Mouse (Mus musculus) cerebellum, postnatal 4 days (tissue): ENCODE measurements around the gene Prg3.

ENCODE experiments used
- DNase-seq, 2 experiments: peaks; one replicate each; pipeline ENCODE4 v3.0.0; 2022; ENCODE audit warnings: low spot score in 2 of 2, mixed read lengths in 1 of 2

Gene Prg3

GRCm38 (mm10) chr2:84996376-84996775 is 8.4 kb downstream of the Prg3 start:
- DNase-seq: no peak

GRCm38 (mm10) chr2:84999486-85000181 is 11.6 kb downstream of the Prg3 start:
- DNase-seq: no peak

- DNase-seq: no peak
Observed at GRCm38 (mm10) chr2:85001497-85001896, 13.5 kb downstream of the Prg3 start.

- DNase-seq: no peak
Observed at GRCm38 (mm10) chr2:85002575-85002974, 14.6 kb downstream of the Prg3 start.

- no peak for DNase-seq
Observed at GRCm38 (mm10) chr2:85004341-85004740, 16.3 kb downstream of the Prg3 start.

GRCm38 (mm10) chr2:85006600-85006999 is 18.6 kb downstream of the Prg3 start:
- no peak for DNase-seq

GRCm38 (mm10) chr2:85007729-85008128 is 19.7 kb downstream of the Prg3 start:
- DNase-seq: peak in 1 of 2 experiments; percentile 4

GRCm38 (mm10) chr2:85009212-85009611 is 21.2 kb downstream of the Prg3 start:
- no peak for DNase-seq

GRCm38 (mm10) chr2:85011906-85012604 is 24.0 kb downstream of the Prg3 start:
- no peak for DNase-seq

GRCm38 (mm10) chr2:85012679-85013078 is 24.7 kb downstream of the Prg3 start:
- no peak for DNase-seq

GRCm38 (mm10) chr2:85013826-85014587 is 26.0 kb downstream of the Prg3 start:
- DNase-seq: no peak

- no peak for DNase-seq
Observed at GRCm38 (mm10) chr2:85014588-85014982, 26.6 kb downstream of the Prg3 start.

GRCm38 (mm10) chr2:85022043-85022442 is 34.0 kb downstream of the Prg3 start:
- DNase-seq: no peak

- DNase-seq: no peak
Observed at GRCm38 (mm10) chr2:85026178-85026577, 38.2 kb downstream of the Prg3 start.

- DNase-seq: no peak
Observed at GRCm38 (mm10) chr2:85027281-85027680, 39.3 kb downstream of the Prg3 start.

GRCm38 (mm10) chr2:85029897-85030296 is 41.9 kb downstream of the Prg3 start:
- DNase-seq: no peak

GRCm38 (mm10) chr2:85030989-85031388 is 43.0 kb downstream of the Prg3 start:
- DNase-seq: no peak

- no peak for DNase-seq
Observed at GRCm38 (mm10) chr2:85033121-85033520, 45.1 kb downstream of the Prg3 start.

- DNase-seq: no peak
Observed at GRCm38 (mm10) chr2:85034169-85034568, 46.2 kb downstream of the Prg3 start.

GRCm38 (mm10) chr2:85036507-85037046 is 48.6 kb downstream of the Prg3 start:
- DNase-seq: no peak

GRCm38 (mm10) chr2:85037047-85038026 is 49.3 kb downstream of the Prg3 start, which contains the start of the genes Ssrp1 and P2rx3:
Ssrp1 (plus strand) TSS chr2:85037234.
P2rx3 (minus strand) TSS chr2:85037462.
- peak; percentile 85 to 89 for DNase-seq
